Mouse (Mus musculus) frontal cortex, adult (tissue): ENCODE results near the gene Ttn.

ENCODE experiments used
- ATAC-seq: cut with Nextera tagmentation; 2 replicates; pipeline ENCODE4 v1.9.2; 2017; ENCODE audit warnings: mild to moderate bottlenecking, moderate library complexity, mixed read lengths; ENCODE audit not compliant: low TSS enrichment

The Ttn gene

DNA sequence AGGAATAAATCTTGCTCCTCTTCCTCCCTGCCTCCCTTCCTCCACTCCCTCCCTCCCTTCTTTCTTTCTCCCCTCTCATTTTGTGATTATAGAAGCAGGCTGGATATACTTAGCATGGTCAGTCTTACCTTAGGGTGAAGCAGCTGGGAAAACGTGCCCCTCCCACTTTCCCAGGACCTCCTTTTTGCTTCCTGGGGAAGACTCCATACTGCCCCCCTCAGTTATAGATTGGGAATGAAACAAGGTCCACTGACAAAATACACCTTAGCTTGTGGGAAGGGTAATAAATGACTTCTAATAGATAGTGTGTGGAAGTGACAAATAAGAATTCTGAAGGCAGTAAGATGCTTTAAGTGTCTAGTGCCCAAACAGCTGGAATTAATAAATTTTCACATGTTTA is 326.4 kb downstream of the Ttn start:
- no peak for ATAC-seq

DNA sequence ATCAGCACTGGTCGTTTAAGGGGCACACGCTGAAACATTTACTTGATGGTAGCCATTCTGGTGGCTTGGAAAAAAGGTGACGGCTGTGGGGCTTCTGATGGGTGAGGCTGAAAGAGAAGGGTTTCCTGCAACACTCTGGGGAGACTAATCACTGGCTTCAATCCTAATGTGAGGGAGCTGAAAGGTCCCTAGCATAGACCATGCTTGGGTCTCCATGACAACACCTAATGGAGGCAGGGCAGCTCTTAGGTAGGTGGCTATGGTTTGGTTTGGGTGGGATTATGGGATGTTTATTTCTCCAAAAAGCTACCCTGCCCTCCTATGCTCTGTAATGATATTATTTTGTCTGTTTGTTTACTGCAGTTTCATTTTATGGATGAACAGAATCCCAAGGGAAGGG is 326.9 kb downstream of the Ttn start:
- ATAC-seq: no peak

DNA sequence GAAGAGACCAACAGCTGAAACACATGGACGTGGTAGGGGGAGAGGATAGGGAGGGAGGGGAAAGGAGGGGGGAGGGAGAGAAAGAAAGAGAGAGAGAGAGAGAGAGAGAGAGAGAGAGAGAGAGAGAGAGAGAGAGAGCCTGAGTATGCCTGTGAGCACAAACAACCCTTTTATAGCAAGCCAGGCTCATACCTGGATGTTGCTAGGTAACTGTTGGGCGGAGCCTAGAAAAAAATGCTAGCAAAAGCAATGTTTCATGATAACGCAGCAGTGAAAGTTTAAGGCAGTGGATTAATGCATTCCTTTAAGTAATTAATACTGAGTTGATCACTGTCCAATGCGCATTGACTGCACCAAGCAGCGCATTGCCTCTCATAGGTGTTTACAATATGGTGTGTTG is 327.7 kb downstream of the Ttn start:
- ATAC-seq: no peak
